Mouse (Mus musculus) cerebellum, adult 2 months (tissue): ENCODE results near the gene Trp53.

Source experiments
- CTCF ChIP-seq: fragments of 200-500 bp; IDR thresholded peaks from 2 replicates; pipeline ENCODE4 v1.5.1; 2011; ENCODE audit warnings: low read depth, mild to moderate bottlenecking, control low read depth, low read length, moderate library complexity, borderline replicate concordance; ENCODE audit not compliant: insufficient read depth
- POLR2A ChIP-seq: fragments of 200-500 bp; IDR thresholded peaks from 2 replicates; pipeline ENCODE4 v1.6.1; 2011; ENCODE audit warnings: low read length, control low read depth, borderline replicate concordance; ENCODE audit not compliant: insufficient read depth

- no peak for TF ChIP-seq CTCF
- TF ChIP-seq POLR2A, result no peak
Measured at GRCm38 (mm10) chr11:69606491-69606795, 26.3 kb downstream of the Trp53 start.
